Mouse (Mus musculus) forebrain, embryonic 14.5 days (tissue): ENCODE results near the gene Gm815. TPM values are rescaled to one million over a fixed set of nuclear protein-coding genes. Genes with fewer than 3 reads are reported as not detected.

Source experiments
- ATAC-seq: fragments of 200-750 bp; cut with Nextera tagmentation; 2 replicates; pipeline ENCODE4 v1.8.0; 2017; ENCODE audit warnings: mild to moderate bottlenecking, moderate library complexity
- DNase-seq: peaks from one replicate; pipeline ENCODE4 v3.0.0-alpha.2; 2015; ENCODE audit warnings: low spot score
- H3K27ac ChIP-seq: fragments of 300-500 bp; sonication (generic); 2 replicates; pipeline ENCODE4 v1.5.1; 2014; ENCODE audit warnings: low read depth, mild to moderate bottlenecking, control low read depth, low read length, moderate library complexity
- H3K27me3 ChIP-seq: fragments of 300-500 bp; sonication (generic); replicated peaks from 2 replicates; pipeline ENCODE4 v1.6.1; 2014; ENCODE audit warnings: low read length, control low read depth, mixed read lengths; ENCODE audit not compliant: control insufficient read depth, insufficient read depth
- H3K36me3 ChIP-seq: fragments of 300-500 bp; sonication (generic); 2 replicates; pipeline ENCODE4 v1.6.1; 2014; ENCODE audit warnings: low read length, control low read depth; ENCODE audit not compliant: control insufficient read depth, insufficient read depth
- H3K4me1 ChIP-seq: fragments of 300-500 bp; sonication (generic); 2 replicates; pipeline ENCODE4 v1.6.1; 2014; ENCODE audit warnings: antibody characterized with exemption, low read length, control low read depth; ENCODE audit not compliant: control insufficient read depth, insufficient read depth
- H3K4me2 ChIP-seq: fragments of 300-500 bp; sonication (generic); 2 replicates; pipeline ENCODE4 v1.6.1; 2014; ENCODE audit warnings: mild to moderate bottlenecking, control low read depth, low read length
- H3K4me3 ChIP-seq: fragments of 300-500 bp; sonication (generic); 2 replicates; pipeline ENCODE4 v1.5.1; 2014; ENCODE audit warnings: low read depth, low read length, control low read depth
- H3K9ac ChIP-seq: fragments of 300-500 bp; sonication (generic); 2 replicates; pipeline ENCODE4 v1.6.1; 2014; ENCODE audit warnings: mild to moderate bottlenecking, low read length, control low read depth, moderate library complexity
- H3K9me3 ChIP-seq: fragments of 300-500 bp; sonication (generic); replicated peaks from 2 replicates; pipeline ENCODE4 v1.6.1; 2016; ENCODE audit warnings: low read length, control low read depth, mixed read lengths; ENCODE audit not compliant: control insufficient read depth
- WGBS: fragments of 180-500 bp; shearing (Covaris S2); extraction: QIAGEN DNeasy Blood & Tissue Kit; methylation state at CpG from one replicate; pipeline ENCODE4 v1.1.7; 2014; 5-methylcytosine and 5-hydroxymethylcytosine counted together
- polyA plus RNA-seq: library from polyadenylated mRNA; unstranded; fragments of >200 nt; fragmentation: Nextera tagmentation; extraction: Ambion mirVana; gene quantifications from 2 replicates; pipeline ENCODE4 v1.2.1, GENCODE M21; 2014

Gm815 gene
- not detected in 2 replicates for polyA plus RNA-seq

DNA sequence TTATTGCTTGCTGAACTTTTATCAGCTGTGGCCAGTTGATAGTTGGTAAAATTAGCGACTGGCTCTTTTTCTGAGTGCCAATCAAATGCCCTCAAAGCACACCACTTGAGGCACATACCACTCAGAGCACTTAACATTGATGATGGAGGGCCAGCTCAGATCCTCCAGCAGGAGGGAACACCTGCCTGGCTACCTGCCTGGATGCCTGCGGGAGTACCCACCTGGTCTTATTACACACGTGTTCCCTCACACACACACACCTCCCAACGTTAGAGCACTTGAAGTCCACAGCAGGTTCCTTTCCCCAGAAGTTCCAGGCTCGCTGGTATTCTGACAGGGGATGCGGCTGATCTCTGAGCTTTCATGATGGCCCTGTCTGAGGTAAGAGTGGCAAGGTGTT, at the start of gene Gm815:
Gene Gm815 (plus strand): TSS at position 266 of the 400 bp plus-strand sequence.
- no peak within 1 kb of the TSS for H3K4me3 ChIP-seq
- H3K9me3 ChIP-seq, result no peaks in the 10 kb centered on the region
- no peak within 1 kb of the TSS for H3K4me2 ChIP-seq
- H3K9ac ChIP-seq, result no peak within 1 kb of the TSS
- ATAC-seq, result no peak
- no peaks in the 10 kb centered on the region for H3K36me3 ChIP-seq
- DNase-seq, result no peak
- H3K4me1 ChIP-seq, result no peaks in the 10 kb centered on the region
- WGBS, result 85% methylated on average over 6 of the region's 6 CpGs
- no peaks in the 10 kb centered on the region for H3K27me3 ChIP-seq
- H3K27ac ChIP-seq, result no peak within 1 kb of the TSS

DNA sequence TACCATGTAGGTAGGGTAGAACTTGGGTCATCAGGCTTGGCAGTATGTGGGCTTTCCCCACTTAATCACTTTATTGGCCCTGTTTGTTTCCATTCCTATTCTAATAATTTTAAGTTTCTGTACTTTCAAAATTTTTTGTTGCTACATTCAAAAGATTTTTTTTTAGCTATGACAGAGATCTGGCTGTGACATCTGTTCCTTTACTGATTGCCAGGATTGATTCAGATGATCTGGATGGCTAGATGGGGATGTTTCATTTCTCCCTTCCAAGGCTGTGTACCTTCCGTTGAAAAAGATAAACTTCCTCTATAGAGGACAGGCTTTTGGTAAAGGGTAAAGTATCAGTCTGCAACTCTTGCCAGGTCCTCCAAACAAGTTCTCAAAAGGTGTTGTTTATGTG, 48.1 kb upstream of the Gm815 start:
- Histone ChIP-seq H3K9me3 (no peaks in the 10 kb centered on the region), H3K4me3 (no peak overlapping the region), H3K4me1 (no peaks in the 10 kb centered on the region), H3K9ac (no peak overlapping the region), H3K27ac (no peak overlapping the region), H3K27me3 (no peaks in the 10 kb centered on the region), H3K4me2 (no peak overlapping the region), H3K36me3 (no peaks in the 10 kb centered on the region)
- no peak for ATAC-seq
- no peak for DNase-seq
- WGBS, result 90% methylated on average over 1 of the region's 1 CpGs

DNA sequence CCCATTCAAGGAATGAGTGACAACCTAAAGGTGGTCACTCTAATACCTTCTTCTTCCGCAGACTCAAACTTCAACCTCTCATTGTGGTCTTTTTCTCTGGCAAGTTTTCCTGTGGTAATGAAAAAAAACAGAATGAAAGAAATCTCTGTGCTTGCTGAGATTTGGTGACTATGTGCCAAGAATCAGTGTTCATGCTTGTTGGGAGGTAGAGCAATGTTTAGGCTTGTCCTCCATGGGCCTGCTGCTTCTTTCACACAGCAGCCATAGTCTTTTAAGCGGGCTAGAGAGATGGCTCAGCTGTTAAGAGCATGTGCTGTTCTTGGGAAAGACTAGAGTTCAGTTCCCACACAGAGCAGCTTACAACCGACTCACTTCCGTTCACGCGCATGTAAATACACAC, 41.8 kb upstream of the Gm815 start:
- Histone ChIP-seq H3K9me3 (no peaks in the 10 kb centered on the region), H3K4me3 (no peak overlapping the region), H3K4me1 (peaks cover 18% of the 10 kb centered on the region), H3K27me3 (no peaks in the 10 kb centered on the region), H3K36me3 (no peaks in the 10 kb centered on the region), H3K9ac (no peak overlapping the region), H3K27ac (peak overlapping the region; percentile 98; the same call in 1 of the 2 replicates), H3K4me2 (no peak overlapping the region)
- ATAC-seq (no peak), DNase-seq (peak; percentile 52)
- WGBS, result 74% methylated on average over 6 of the region's 6 CpGs

DNA sequence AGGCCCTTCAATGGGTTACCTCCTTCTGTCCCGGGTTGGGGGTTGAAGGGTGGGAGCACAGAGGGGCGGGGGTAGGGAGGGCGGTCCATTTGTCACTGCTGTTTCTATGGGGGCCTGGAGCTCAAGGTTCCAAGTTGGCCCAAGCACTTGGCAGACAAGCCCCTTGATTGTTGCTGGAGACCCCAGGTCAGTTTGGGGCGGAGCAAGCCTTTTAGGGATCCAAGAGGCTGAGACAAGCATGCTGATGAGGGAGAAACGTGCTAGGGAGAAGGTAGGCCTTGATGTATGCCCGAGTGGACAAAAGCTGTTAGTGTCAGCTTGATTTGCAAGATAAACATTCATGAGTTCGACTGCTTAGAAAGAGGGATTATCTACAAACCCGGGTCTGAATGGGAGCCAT, 40.9 kb upstream of the Gm815 start:
- Histone ChIP-seq H3K27me3 (no peaks in the 10 kb centered on the region), H3K4me3 (0 out of 2 replicates have a peak overlapping the region, but pooled peaks have one; percentile 36), H3K36me3 (no peaks in the 10 kb centered on the region), H3K4me2 (peak overlapping the region; percentile 54), H3K27ac (peak overlapping the region; percentile 98), H3K4me1 (peaks cover 18% of the 10 kb centered on the region), H3K9ac (peak overlapping the region; percentile 30), H3K9me3 (no peaks in the 10 kb centered on the region)
- DNase-seq (peak; percentile 88), ATAC-seq (peak; percentile 79)
- WGBS, result 1% methylated on average over 8 of the region's 8 CpGs

DNA sequence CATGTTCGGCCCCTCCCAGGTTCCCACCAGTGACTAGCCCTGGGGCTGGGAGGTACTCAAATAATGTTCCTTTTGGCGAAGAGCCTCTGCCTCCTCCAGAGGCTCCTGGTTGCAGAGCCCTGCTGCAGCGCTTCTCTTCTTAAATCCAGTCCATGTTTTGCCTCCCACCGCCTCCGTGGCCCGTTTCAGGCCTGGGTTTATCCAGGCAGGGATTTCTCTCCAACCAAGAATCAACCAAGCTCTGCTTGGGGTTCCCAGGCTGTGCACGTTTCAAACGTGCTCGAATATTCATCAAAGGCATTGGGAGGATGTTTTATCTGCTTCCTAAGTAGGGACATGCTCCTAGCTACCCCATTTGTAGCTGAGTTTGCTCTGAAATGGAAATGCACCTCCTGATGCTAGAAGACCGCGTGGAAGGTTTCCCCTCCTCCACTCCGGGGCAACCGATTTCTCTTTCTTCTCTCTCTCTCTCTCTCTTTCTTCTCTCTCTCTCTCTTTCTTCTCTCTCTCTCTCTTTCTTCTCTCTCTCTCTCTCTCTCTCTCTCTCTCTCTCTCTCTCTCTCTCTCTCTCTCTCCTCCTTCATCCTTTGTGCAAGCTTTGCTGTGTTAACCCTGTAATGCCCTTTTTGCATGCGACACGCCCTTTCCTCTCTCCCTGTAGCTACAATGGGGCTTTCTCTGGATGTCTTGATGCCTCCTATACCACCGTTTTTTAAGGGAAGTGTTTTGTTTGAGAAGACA, 40.2 kb upstream of the Gm815 start:
- DNase-seq (peak; percentile 99), ATAC-seq (peak; percentile 94)
- Histone ChIP-seq H3K4me1 (peaks cover 18% of the 10 kb centered on the region), H3K4me3 (peak overlapping the region; percentile 36), H3K9ac (peak overlapping the region; percentile 59), H3K27me3 (no peaks in the 10 kb centered on the region), H3K9me3 (no peaks in the 10 kb centered on the region), H3K27ac (peak overlapping the region; percentile 98), H3K4me2 (peak overlapping the region; percentile 54), H3K36me3 (no peaks in the 10 kb centered on the region)
- WGBS, result under 1% methylated on average over 16 of the region's 16 CpGs

DNA sequence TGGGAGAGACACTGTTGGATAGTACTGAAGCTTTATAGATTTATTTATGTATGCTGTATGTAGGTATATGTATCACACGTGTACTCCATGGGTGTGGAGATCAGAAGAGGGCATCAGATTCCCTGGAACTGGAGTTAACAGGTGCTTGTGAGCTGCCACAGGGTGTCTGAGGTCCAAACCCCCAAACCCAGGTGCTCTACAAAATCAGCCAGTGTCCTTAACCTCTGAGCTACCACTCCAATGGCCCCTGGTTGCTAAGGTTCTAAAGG, 39.7 kb upstream of the Gm815 start:
- 3% methylated on average over 1 of the region's 1 CpGs for WGBS
- ATAC-seq (no peak), DNase-seq (no peak)
- H3K4me3 ChIP-seq, result peak overlapping the region; percentile 36
- no peaks in the 10 kb centered on the region for H3K27me3 ChIP-seq
- peak overlapping the region; percentile 98 for H3K27ac ChIP-seq
- peaks cover 18% of the 10 kb centered on the region for H3K4me1 ChIP-seq
- H3K36me3 ChIP-seq, result no peaks in the 10 kb centered on the region
- peak overlapping the region; percentile 54 for H3K4me2 ChIP-seq
- H3K9me3 ChIP-seq, result no peaks in the 10 kb centered on the region
- peak overlapping the region; percentile 59 for H3K9ac ChIP-seq

DNA sequence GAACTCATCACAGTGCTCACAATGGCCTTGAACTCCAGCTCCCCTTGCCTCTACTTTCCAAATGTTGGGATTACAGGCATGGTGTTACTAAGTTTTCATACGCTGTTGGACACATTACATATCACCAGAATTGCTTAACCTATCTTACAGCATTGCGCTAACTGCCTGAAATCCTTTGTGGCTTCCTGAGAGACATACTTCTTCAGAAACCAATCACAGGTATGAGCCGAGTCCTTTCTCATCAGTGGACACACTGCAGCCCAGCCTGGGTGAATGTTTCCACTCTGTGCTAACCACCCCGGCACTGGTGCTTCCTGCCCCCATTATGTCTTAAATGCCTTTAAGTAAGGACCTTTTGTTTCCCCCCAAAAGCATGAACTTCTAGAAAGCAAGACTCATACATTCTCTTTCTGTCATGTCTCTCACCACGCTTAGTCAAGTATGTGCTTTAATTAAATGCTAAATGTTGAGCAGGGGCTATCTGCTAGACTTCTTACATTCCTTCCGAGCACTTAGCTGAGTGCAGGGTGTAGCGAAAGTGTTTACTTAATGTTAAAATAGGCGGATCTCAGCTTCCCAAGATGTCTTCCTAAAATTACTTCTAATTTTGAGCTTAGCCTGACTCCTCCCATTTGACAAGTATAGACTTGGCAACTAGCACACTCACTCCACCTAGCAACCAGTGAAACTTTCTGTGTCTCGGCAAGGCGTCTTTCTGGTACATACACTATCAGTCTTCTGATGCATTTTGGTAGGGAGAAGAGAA, 34.5 kb upstream of the Gm815 start:
- peaks cover 8% of the 10 kb centered on the region; the same call in 1 of the 2 replicates for H3K4me1 ChIP-seq
- H3K27me3 ChIP-seq, result no peaks in the 10 kb centered on the region
- no peak overlapping the region for H3K9ac ChIP-seq
- DNase-seq (no peak), ATAC-seq (no peak)
- H3K36me3 ChIP-seq, result no peaks in the 10 kb centered on the region
- H3K27ac ChIP-seq, result no peak overlapping the region
- H3K4me3 ChIP-seq, result no peak overlapping the region
- H3K4me2 ChIP-seq, result no peak overlapping the region
- H3K9me3 ChIP-seq, result no peaks in the 10 kb centered on the region
- WGBS, result 72% methylated on average over 10 of the region's 10 CpGs

DNA sequence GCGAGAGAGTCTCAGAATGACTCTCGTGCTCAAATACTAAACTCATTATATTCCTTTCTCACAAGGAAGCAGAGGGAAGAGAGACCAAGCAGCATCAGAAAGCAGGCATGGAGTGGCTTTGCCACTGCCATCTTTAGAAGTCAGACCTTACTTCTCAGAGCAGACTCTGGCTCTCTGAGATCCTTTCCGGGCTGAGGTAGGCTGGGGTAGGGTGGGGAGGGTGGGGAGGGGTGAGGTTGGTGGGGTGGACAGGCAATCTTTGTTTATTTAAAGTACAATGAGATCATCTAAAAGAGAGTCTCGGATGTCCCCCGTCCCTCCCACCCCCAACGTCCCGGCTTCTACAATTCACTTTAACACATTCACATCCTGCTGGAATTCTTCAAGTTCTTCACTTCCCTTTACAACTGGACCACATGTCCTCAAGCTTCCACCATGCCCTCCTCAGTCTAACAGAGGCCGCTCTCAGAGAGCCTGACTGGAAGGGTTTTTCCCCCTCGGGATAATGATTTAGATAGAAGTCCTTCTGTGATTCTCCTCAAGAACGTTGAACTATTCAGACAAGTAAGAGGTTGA, 33.3 kb upstream of the Gm815 start:
- WGBS, result 68% methylated on average over 10 of the region's 10 CpGs
- Histone ChIP-seq H3K27ac (no peak overlapping the region), H3K4me1 (no peaks in the 10 kb centered on the region), H3K4me2 (no peak overlapping the region), H3K4me3 (no peak overlapping the region), H3K9me3 (no peaks in the 10 kb centered on the region), H3K27me3 (no peaks in the 10 kb centered on the region), H3K36me3 (no peaks in the 10 kb centered on the region), H3K9ac (no peak overlapping the region)
- ATAC-seq (no peak), DNase-seq (no peak)
